Mouse (Mus musculus): ENCODE measurements at regions not wholly inside any gene's neighbourhood (a gene's known extent, or its start where the extent isn't known, plus 50 kb on each side); places are given as distances from the start of the nearest gene placed in this dataset.
A peak's percentile ranks its signal among the peaks of the same experiment; 100 is the strongest.

GRCm38 (mm10) chr2:115456372-115457022, 125.0 kb upstream of the BC052040 start:
- DNase-seq, result no peak

- DNase-seq, result no peak
Observed at GRCm38 (mm10) chr2:115460028-115460881, 121.3 kb upstream of the BC052040 start.

GRCm38 (mm10) chr2:115460882-115461151, 120.7 kb upstream of the BC052040 start:
- no peak for DNase-seq

GRCm38 (mm10) chr2:115466170-115466569, 115.3 kb upstream of the BC052040 start:
- DNase-seq, result no peak

GRCm38 (mm10) chr2:115467107-115467745, 114.3 kb upstream of the BC052040 start:
- no peak for DNase-seq

GRCm38 (mm10) chr2:115467936-115468335, 113.6 kb upstream of the BC052040 start:
- peak in 1 of 2 experiments; percentile 10 for DNase-seq

GRCm38 (mm10) chr2:115468471-115468909, 113.0 kb upstream of the BC052040 start:
- no peak for DNase-seq

GRCm38 (mm10) chr2:115469165-115469821, 112.2 kb upstream of the BC052040 start:
- no peak for DNase-seq

GRCm38 (mm10) chr2:115472393-115472792, 109.1 kb upstream of the BC052040 start:
- DNase-seq, result no peak

GRCm38 (mm10) chr2:115483418-115484288, 97.9 kb upstream of the BC052040 start:
- no peak for DNase-seq

- peak; percentile 74 to 83 for DNase-seq
Observed at GRCm38 (mm10) chr2:115488465-115488864, 93.1 kb upstream of the BC052040 start.

GRCm38 (mm10) chr2:115493020-115493419, 88.5 kb upstream of the BC052040 start:
- DNase-seq, result no peak

GRCm38 (mm10) chr2:115499904-115500303, 81.6 kb upstream of the BC052040 start:
- no peak for DNase-seq

- DNase-seq, result no peak
Observed at GRCm38 (mm10) chr2:115509527-115509926, 72.0 kb upstream of the BC052040 start.

- DNase-seq, result no peak
Observed at GRCm38 (mm10) chr2:115511146-115511545, 70.4 kb upstream of the BC052040 start.

- no peak for DNase-seq
Observed at GRCm38 (mm10) chr2:115511612-115512525, 69.6 kb upstream of the BC052040 start.

GRCm38 (mm10) chr2:115512891-115513290, 68.6 kb upstream of the BC052040 start:
- no peak for DNase-seq

GRCm38 (mm10) chr2:115513774-115514231, 67.7 kb upstream of the BC052040 start:
- no peak for DNase-seq

GRCm38 (mm10) chr2:115514831-115515428, 66.6 kb upstream of the BC052040 start:
- DNase-seq, result peak; percentile 45 to 60

- no peak for DNase-seq
Observed at GRCm38 (mm10) chr2:115515470-115515869, 66.0 kb upstream of the BC052040 start.

GRCm38 (mm10) chr2:115516824-115517223, 64.7 kb upstream of the BC052040 start:
- DNase-seq, result no peak

All from cerebellum, postnatal 14 days (tissue).